Mouse (Mus musculus) midbrain, embryonic 16.5 days (tissue): Measurements from ENCODE around the gene Ncaph2. TPM values are rescaled to one million over a fixed set of nuclear protein-coding genes. Genes with fewer than 3 reads are reported as not detected.

Source experiments
- ATAC-seq: fragments of 200-750 bp; cut with Nextera tagmentation; 2 replicates; pipeline ENCODE4 v1.8.0; 2017; ENCODE audit warnings: moderate TSS enrichment
- H3K27ac ChIP-seq: fragments of 300-500 bp; sonication (generic); 2 replicates; pipeline ENCODE4 v1.5.1; 2014; ENCODE audit warnings: mild to moderate bottlenecking, low read length, mixed read lengths
- H3K27me3 ChIP-seq: fragments of 300-500 bp; sonication (generic); 2 replicates; pipeline ENCODE4 v1.6.1; 2014; ENCODE audit warnings: low read depth, low read length, mixed read lengths; ENCODE audit not compliant: control insufficient read depth, insufficient read depth
- H3K36me3 ChIP-seq: fragments of 300-500 bp; sonication (generic); 2 replicates; pipeline ENCODE4 v1.6.1; 2014; ENCODE audit warnings: mild to moderate bottlenecking, low read length, moderate library complexity, mixed read lengths; ENCODE audit not compliant: control insufficient read depth, insufficient read depth
- H3K4me1 ChIP-seq: fragments of 300-500 bp; sonication (generic); 2 replicates; pipeline ENCODE4 v1.6.1; 2014; ENCODE audit warnings: mild to moderate bottlenecking, low read length, mixed read lengths; ENCODE audit not compliant: control insufficient read depth, insufficient read depth
- H3K4me2 ChIP-seq: fragments of 300-500 bp; sonication (generic); 2 replicates; pipeline ENCODE4 v1.6.1; 2014; ENCODE audit warnings: mild to moderate bottlenecking, low read length, mixed read lengths
- H3K4me3 ChIP-seq: fragments of 300-500 bp; sonication (generic); 2 replicates; pipeline ENCODE4 v1.5.1; 2014; ENCODE audit warnings: low read depth, mild to moderate bottlenecking, low read length, moderate library complexity, mixed read lengths
- H3K9ac ChIP-seq: fragments of 300-500 bp; sonication (generic); 2 replicates; pipeline ENCODE4 v1.6.1; 2014; ENCODE audit warnings: low read depth, low read length, mixed read lengths
- H3K9me3 ChIP-seq: fragments of 300-500 bp; sonication (generic); replicated peaks from 2 replicates; pipeline ENCODE4 v1.6.1; 2014; ENCODE audit warnings: mild to moderate bottlenecking, low read length, mixed read lengths; ENCODE audit not compliant: control insufficient read depth, poor library complexity, severe bottlenecking
- WGBS: fragments of 180-500 bp; shearing (Covaris S2); extraction: QIAGEN DNeasy Blood & Tissue Kit; methylation state at CpG from one replicate; pipeline ENCODE4 v1.1.7; 2014; 5-methylcytosine and 5-hydroxymethylcytosine counted together
- polyA plus RNA-seq: library from polyadenylated mRNA; unstranded; fragments of >200 nt; fragmentation: Nextera tagmentation; extraction: Ambion mirVana; gene quantifications from 2 replicates; pipeline ENCODE4 v1.2.1, GENCODE M21; 2015

Gene Ncaph2
- polyA plus RNA-seq, 1 experiment from 2014 or later: 116 TPM

DNA sequence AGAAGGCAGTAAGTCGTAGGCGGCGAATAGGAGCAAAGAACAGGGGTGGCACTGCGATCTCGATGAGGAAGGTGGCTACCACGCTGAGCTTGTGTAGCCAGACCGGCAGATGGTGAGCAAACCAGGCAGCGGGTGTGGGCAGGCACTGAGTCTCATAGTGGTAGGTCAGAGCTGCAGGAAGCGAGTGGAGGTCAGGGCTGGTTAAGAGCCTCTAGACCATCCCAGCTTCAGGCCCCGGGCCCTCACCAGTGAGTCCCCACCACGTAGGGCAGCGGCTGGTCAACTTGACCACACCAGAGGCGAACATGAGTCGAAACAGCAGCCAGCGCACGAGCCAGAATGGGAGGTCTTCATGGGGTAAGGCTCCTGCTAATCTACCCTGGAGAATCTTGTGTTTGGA, 1.7 kb upstream of the Ncaph2 start:
- Histone ChIP-seq H3K4me3 (no peak overlapping the region), H3K4me1 (peaks cover 29% of the 10 kb centered on the region), H3K9ac (no peak overlapping the region; the same call in 1 of the 2 replicates), H3K4me2 (no peak overlapping the region), H3K9me3 (no peaks in the 10 kb centered on the region), H3K27ac (no peak overlapping the region), H3K36me3 (peaks cover 21% of the 10 kb centered on the region; the same call in 1 of the 2 replicates), H3K27me3 (no peaks in the 10 kb centered on the region)
- 92% methylated on average over 16 of the region's 16 CpGs for whole genome bisulfite sequencing
- ATAC-seq: no peak

- no peak for ATAC-seq
- H3K9ac ChIP-seq: peak overlapping the region; percentile 76
- WGBS: 79% methylated on average over 6 of the region's 7 CpGs
- H3K4me2 ChIP-seq: peak overlapping the region; percentile 86
- peaks cover 21% of the 10 kb centered on the region; the same call in 1 of the 2 replicates for H3K36me3 ChIP-seq
- peaks cover 29% of the 10 kb centered on the region for H3K4me1 ChIP-seq
- no peak overlapping the region for H3K27ac ChIP-seq
- H3K27me3 ChIP-seq: no peaks in the 10 kb centered on the region
- H3K9me3 ChIP-seq: no peaks in the 10 kb centered on the region
- H3K4me3 ChIP-seq: peak overlapping the region; percentile 77
Observed at GRCm38 (mm10) chr15:89354455-89354854, 1.1 kb upstream of the Ncaph2 start.

DNA sequence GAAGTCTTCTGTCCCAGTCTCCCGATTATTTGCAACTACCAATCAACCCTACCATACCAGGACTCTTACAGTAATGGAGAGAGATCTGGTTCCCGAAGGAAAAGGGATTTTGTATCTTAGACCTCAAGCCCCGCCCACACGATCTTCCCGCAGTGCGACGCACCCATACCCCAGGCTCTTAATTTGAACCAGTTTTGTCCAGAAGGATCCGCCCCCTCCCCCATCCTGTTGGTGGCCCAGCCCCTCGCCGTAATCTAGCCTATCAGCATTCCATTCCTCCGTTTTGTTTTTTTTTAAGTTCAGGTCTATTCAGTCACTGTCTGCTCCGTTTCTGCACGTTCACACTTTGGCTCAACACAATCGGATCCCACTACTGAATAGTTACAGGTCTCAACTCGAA, 853 bp downstream of the Ncaph2 start:
- 0 out of 2 replicates have a peak, but pooled peaks have one; percentile 13 for ATAC-seq
- Histone ChIP-seq H3K4me1 (peaks cover 29% of the 10 kb centered on the region), H3K27ac (peak overlapping the region; percentile 75), H3K4me3 (peak overlapping the region; percentile 77), H3K36me3 (peaks cover 20% of the 10 kb centered on the region; the same call in 1 of the 2 replicates), H3K4me2 (peak overlapping the region; percentile 86), H3K9me3 (no peaks in the 10 kb centered on the region), H3K27me3 (no peaks in the 10 kb centered on the region), H3K9ac (peak overlapping the region; percentile 76)
- under 1% methylated on average over 15 of the region's 15 CpGs for WGBS

DNA sequence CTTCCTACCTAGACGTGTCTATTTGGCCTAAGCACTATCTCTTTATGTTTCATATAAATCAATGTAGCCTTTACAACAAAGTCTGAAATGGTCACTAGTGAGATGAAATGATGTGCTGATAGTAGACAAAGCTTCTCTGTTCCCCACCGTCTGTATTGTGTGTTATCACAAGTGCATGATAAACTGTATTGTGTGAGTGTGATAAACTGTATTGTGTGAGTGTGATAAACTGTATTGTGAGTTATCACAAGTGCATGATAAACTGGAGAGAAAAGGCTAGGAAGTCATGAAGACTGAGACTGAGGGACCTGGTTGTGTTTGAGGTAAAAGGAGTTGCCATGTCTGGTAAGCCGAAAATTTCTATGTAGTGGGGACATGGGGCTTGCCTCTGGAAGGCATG, 3.3 kb downstream of the Ncaph2 start:
- no peak overlapping the region for H3K4me2 ChIP-seq
- no peaks in the 10 kb centered on the region for H3K9me3 ChIP-seq
- peaks cover 29% of the 10 kb centered on the region for H3K4me1 ChIP-seq
- no peaks in the 10 kb centered on the region for H3K27me3 ChIP-seq
- 86% methylated on average over 3 of the region's 3 CpGs for WGBS
- peaks cover 16% of the 10 kb centered on the region for H3K36me3 ChIP-seq
- no peak overlapping the region for H3K27ac ChIP-seq
- no peak overlapping the region for H3K4me3 ChIP-seq
- ATAC-seq: no peak
- H3K9ac ChIP-seq: no peak overlapping the region

- Histone ChIP-seq H3K36me3 (peaks cover 32% of the 10 kb centered on the region), H3K27me3 (no peaks in the 10 kb centered on the region), H3K4me2 (no peak overlapping the region), H3K9me3 (no peaks in the 10 kb centered on the region), H3K27ac (no peak overlapping the region), H3K4me1 (peaks cover 3% of the 10 kb centered on the region), H3K4me3 (no peak overlapping the region), H3K9ac (no peak overlapping the region)
- WGBS: 92% methylated on average over 7 of the region's 7 CpGs
- no peak for ATAC-seq
Observed at GRCm38 (mm10) chr15:89363051-89363450, 7.5 kb downstream of the Ncaph2 start.

DNA sequence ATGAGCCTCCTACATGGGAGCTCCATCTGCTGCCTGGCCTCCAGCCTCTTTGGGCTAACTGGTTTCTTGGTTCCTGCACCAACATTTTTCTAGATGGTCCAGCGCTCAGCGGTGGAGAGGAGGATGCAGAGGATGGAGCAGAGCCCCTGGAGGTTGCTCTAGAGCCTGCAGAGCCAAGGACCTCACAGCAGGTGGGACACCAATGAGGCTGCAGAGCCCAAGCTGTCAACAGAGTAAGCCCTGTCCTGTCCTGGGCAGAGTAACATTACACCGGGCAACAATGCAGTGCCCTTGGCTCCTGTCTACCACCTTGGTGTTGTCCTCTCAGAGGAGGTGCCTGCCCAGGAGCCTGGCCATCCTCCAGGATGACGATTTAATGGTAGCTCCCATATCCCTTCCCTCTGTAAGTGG, 9.6 kb downstream of the Ncaph2 start:
- Histone ChIP-seq H3K4me1 (no peaks in the 10 kb centered on the region), H3K4me2 (no peak overlapping the region), H3K27me3 (no peaks in the 10 kb centered on the region), H3K9ac (no peak overlapping the region), H3K4me3 (no peak overlapping the region), H3K9me3 (no peaks in the 10 kb centered on the region), H3K36me3 (peaks cover 45% of the 10 kb centered on the region), H3K27ac (no peak overlapping the region)
- ATAC-seq: no peak
- WGBS: 97% methylated on average over 4 of the region's 4 CpGs

DNA sequence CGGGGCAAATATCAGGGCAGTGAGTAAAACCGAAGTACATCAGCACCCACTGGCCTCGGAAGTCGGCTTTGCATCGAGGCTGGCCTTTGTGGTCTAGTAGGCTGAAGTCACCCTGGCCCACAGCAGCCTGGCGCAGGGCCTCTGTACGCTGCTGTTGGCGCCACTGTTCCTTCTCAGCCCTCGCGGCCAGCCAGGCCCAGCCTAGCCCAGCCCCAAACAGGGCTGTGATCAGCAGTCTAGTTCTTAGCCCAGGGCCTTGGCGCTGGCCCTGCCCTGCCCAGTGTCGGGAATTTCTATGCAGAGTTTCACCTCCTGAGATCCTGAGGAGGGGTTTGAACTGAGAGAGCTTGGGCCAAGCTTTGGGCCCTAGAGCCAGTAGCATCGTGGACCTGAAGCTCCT, 16.5 kb downstream of the Ncaph2 start:
- peaks cover 13% of the 10 kb centered on the region for H3K27me3 ChIP-seq
- no peak overlapping the region for H3K9ac ChIP-seq
- no peak for ATAC-seq
- no peak overlapping the region for H3K4me3 ChIP-seq
- no peak overlapping the region for H3K27ac ChIP-seq
- no peaks in the 10 kb centered on the region for H3K9me3 ChIP-seq
- H3K4me2 ChIP-seq: no peak overlapping the region
- 85% methylated on average over 13 of the region's 13 CpGs for WGBS
- peaks cover 31% of the 10 kb centered on the region for H3K36me3 ChIP-seq
- H3K4me1 ChIP-seq: peaks cover 12% of the 10 kb centered on the region

GRCm38 (mm10) chr15:89372536-89372935, 17.0 kb downstream of the Ncaph2 start:
- WGBS: 86% methylated on average over 7 of the region's 7 CpGs
- Histone ChIP-seq H3K4me2 (peak overlapping the region; percentile 82), H3K9ac (peak overlapping the region; percentile 88; the same call in 1 of the 2 replicates), H3K9me3 (no peaks in the 10 kb centered on the region), H3K27me3 (peaks cover 17% of the 10 kb centered on the region), H3K4me3 (peak overlapping the region; percentile 72), H3K36me3 (peaks cover 26% of the 10 kb centered on the region), H3K4me1 (peaks cover 12% of the 10 kb centered on the region), H3K27ac (no peak overlapping the region)
- ATAC-seq: no peak

DNA sequence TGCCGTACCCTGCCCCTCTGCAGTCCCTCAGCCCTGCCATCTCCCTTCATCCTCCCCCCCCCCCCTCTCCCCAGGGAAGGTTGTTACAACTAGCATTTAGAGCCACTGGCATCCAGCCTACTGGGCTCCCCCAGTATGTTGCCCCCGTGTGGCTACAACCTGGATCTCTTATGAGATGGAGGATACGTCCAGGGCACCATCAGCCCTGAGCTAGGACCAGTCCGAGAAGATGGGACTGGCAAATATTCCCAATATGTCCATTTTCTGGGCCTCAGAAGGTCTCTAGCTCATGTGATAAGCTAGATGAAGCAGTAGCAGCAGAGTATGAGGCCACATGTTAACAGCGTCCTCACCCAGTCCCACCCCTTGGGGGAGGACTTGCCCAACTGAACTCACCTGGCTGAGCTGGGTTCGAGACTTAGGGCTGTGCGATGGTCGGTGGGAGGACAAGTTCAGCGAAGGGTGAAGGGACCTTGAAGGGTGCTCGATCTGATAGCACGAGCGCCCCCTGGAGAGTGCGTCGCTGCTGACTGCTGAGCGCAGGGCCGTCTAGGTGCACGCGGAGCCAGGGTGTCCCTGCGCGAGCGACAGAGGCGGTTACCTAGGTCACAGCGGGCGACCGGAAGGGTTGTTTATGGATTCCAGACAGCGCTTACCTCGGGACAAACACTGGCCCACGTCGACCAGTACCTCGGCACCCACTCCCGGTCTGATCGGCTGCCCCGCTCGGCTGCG, 17.7 kb downstream of the Ncaph2 start:
- H3K9me3 ChIP-seq: no peaks in the 10 kb centered on the region
- peak overlapping the region; percentile 82 for H3K4me2 ChIP-seq
- peaks cover 22% of the 10 kb centered on the region for H3K36me3 ChIP-seq
- peak; percentile 84 for ATAC-seq
- peak overlapping the region; percentile 88 for H3K9ac ChIP-seq
- WGBS: 2% methylated on average over 35 of the region's 35 CpGs
- H3K27me3 ChIP-seq: peaks cover 24% of the 10 kb centered on the region
- H3K4me3 ChIP-seq: peak overlapping the region; percentile 72
- peak overlapping the region; percentile 94 for H3K27ac ChIP-seq
- H3K4me1 ChIP-seq: peaks cover 13% of the 10 kb centered on the region
